Mouse (Mus musculus): Measurements from ENCODE around the gene Atpaf2. TPM values are rescaled to one million over a fixed set of nuclear protein-coding genes. Genes with fewer than 3 reads are reported as not detected.
A peak's percentile ranks its signal among the peaks of the same experiment; 100 is the strongest.

Gene Atpaf2
- 33.6 and 48.0 TPM in 2 replicates for total RNA-seq (2014; fragmentation: Nextera tagmentation)
- total RNA-seq (2017) = 71.2 and 71.6 TPM in 2 replicates
- polyA plus RNA-seq (2012) = 55.1 and 56.4 TPM in 2 replicates

DNA sequence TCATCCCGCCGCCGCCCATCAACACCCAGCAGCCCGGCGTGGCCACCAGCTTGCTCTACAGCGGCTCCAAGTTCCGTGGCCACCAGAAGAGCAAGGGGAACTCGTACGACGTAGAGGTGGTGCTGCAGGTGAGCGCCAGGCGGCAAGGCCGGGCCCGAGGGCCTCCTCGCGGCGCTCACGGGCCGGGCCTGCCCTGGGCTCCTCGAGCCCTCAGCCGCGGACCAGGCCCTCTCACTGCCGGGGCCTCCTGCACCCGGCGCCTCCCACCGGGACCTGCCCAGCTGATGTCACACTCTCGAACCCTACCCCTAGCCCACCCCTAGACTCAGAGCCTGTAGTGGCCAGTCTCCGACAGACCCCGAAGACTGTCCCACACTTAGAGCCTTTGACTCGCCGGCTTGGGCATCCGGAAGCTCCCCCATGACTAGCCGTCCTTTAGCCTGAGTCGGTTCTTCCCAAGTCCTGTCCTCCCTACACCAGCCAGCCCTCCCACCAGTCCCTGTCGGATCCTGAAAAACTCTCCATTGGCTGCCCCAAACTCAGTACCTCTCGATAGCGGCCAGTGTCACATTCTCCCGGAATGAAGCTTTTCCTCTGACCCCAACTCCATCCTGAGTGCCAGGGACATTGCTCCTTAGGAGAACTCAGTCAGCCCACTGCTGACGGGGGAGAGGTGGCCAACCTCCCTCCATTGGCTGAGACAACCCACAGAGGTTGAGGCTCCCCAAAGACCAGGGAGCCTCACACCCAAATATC, at the start of gene Atpaf2:
Gene Atpaf2 (minus strand): TSS at position 741 of the 756 bp plus-strand sequence.
- peaks cover 41% of the 10 kb centered on the region for H3K4me1 ChIP-seq (ENCODE audit: insufficient read depth, low read depth, low read length)
- ATAC-seq (ENCODE audit: extremely low read depth, insufficient number of reproducible peaks, low FRiP score, poor library complexity, severe bottlenecking) (no peak), DNase-seq (ENCODE audit: low spot score) (peak; percentile 13)
- no peak for TF ChIP-seq TAL1 (conservative IDR thresholded peaks at IDR 0.05; ENCODE audit: low read depth, low read length)
- no peak for TF ChIP-seq GATA2 (IDR thresholded peaks at IDR 0.05; ENCODE audit: borderline replicate concordance, low read depth, low read length)
- TF ChIP-seq POLR2AphosphoS5 (IDR thresholded peaks at IDR 0.05; ENCODE audit: insufficient replicate concordance, low read depth, low read length) = no peak
- no peak for TF ChIP-seq GATA1 (IDR thresholded peaks at IDR 0.05; ENCODE audit: borderline replicate concordance, low read length)
- TF ChIP-seq CTCF (IDR thresholded peaks at IDR 0.05; ENCODE audit: low read depth, low read length) = no peak
- H3K27me3 ChIP-seq (ENCODE audit: insufficient read depth, low read length) = no peaks in the 10 kb centered on the region
- peaks cover 33% of the 10 kb centered on the region for H3K36me3 ChIP-seq (replicated peaks)
- peak within 1 kb of the TSS; percentile 91 for H3K4me3 ChIP-seq (ENCODE audit: low read depth, low read length)
- H3K9me3 ChIP-seq (replicated peaks) = no peaks in the 10 kb centered on the region

DNA sequence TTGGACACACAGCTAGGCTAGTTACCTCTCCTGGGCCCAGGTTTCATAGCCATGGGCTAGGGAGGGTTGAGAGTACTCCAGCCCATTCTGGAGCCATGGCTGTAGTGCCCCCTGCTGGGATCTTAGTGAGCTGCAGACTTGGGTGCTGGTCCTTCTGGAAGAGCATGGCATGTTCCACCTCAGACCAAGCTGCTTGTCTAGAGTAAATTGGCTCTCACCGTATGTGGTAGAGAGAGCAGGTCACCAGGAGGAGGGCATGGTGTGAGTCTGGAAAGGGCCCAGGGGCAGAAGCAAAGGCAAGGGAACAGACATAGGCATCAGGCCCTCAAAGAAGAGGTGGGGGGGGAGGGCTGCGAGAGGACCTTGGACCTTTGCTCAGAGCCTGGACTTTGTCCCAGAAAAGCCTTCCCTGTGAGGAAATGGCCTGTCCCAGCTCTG, 47.7 kb upstream of the Atpaf2 start:
- no peak for TF ChIP-seq GATA1 (IDR thresholded peaks at IDR 0.05; ENCODE audit: borderline replicate concordance, low read length)
- no peak for TF ChIP-seq TAL1 (conservative IDR thresholded peaks at IDR 0.05; ENCODE audit: low read depth, low read length)
- no peak for TF ChIP-seq GATA2 (IDR thresholded peaks at IDR 0.05; ENCODE audit: borderline replicate concordance, low read depth, low read length)
- peak; percentile 77 for TF ChIP-seq CTCF (IDR thresholded peaks at IDR 0.05; ENCODE audit: low read depth, low read length)
- peak; percentile 20 for DNase-seq (ENCODE audit: low spot score)
- Histone ChIP-seq H3K27me3 (ENCODE audit: insufficient read depth, low read length) (no peaks in the 10 kb centered on the region), H3K4me3 (ENCODE audit: low read depth, low read length) (no peak overlapping the region), H3K9me3 (replicated peaks) (no peaks in the 10 kb centered on the region), H3K4me1 (ENCODE audit: insufficient read depth, low read depth, low read length) (no peaks in the 10 kb centered on the region), H3K36me3 (replicated peaks) (peaks cover 98% of the 10 kb centered on the region)
- ATAC-seq (ENCODE audit: extremely low read depth, insufficient number of reproducible peaks, low FRiP score, poor library complexity, severe bottlenecking) = no peak

DNA sequence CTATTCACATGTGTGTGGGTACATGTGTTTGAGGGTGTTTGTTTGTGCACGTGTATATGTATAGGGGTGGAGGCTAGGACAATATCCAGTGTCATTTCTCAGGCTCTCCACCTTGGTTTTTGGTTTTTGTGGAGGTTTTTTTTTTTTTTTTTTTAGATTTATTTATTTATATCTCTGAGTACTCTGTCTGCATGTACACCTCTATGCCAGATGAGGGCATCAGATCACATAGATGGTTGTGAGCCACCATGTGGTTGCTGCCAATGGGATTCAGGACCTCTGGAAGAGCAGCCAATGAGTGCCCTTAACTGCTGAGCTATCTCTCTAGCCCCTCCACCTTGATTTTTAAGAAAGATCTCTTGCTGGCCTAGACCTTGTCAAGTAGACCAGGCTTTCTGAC, 39.7 kb upstream of the Atpaf2 start:
- H3K9me3 ChIP-seq (replicated peaks) = no peaks in the 10 kb centered on the region
- H3K4me1 ChIP-seq (ENCODE audit: insufficient read depth, low read depth, low read length) = peaks cover 30% of the 10 kb centered on the region
- no peak for DNase-seq (ENCODE audit: low spot score)
- no peak for ATAC-seq (ENCODE audit: extremely low read depth, insufficient number of reproducible peaks, low FRiP score, poor library complexity, severe bottlenecking)
- TF ChIP-seq CTCF (IDR thresholded peaks at IDR 0.05; ENCODE audit: low read depth, low read length) (no peak), POLR2AphosphoS5 (IDR thresholded peaks at IDR 0.05; ENCODE audit: insufficient replicate concordance, low read depth, low read length) (no peak), TAL1 (conservative IDR thresholded peaks at IDR 0.05; ENCODE audit: low read depth, low read length) (no peak), GATA2 (IDR thresholded peaks at IDR 0.05; ENCODE audit: borderline replicate concordance, low read depth, low read length) (no peak), GATA1 (IDR thresholded peaks at IDR 0.05; ENCODE audit: borderline replicate concordance, low read length) (no peak)
- H3K27me3 ChIP-seq (ENCODE audit: insufficient read depth, low read length) = no peaks in the 10 kb centered on the region
- peaks cover 77% of the 10 kb centered on the region for H3K36me3 ChIP-seq (replicated peaks)
- H3K4me3 ChIP-seq (ENCODE audit: low read depth, low read length) = no peak overlapping the region

DNA sequence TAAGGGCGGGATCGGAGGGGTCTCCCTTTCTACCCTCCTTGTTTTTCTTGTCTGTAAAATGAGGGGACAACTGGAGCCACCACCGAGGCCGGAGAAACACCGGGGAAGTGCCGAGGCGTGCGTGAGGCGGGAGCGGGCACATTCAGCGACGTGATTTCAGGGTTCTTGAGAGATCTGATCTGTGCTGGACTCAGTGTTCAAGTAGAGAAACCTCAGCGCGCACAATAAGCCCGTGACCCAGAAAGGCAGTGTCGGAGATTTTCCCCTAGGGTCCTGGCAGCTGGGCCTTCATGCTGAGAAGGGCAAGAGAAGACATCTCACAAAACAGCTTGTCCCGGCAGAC, 36.5 kb upstream of the Atpaf2 start:
- no peak for ATAC-seq (ENCODE audit: extremely low read depth, insufficient number of reproducible peaks, low FRiP score, poor library complexity, severe bottlenecking)
- Histone ChIP-seq H3K27me3 (ENCODE audit: insufficient read depth, low read length) (no peaks in the 10 kb centered on the region), H3K9me3 (replicated peaks) (no peaks in the 10 kb centered on the region; the same call in 1 of the 2 replicates)

DNA sequence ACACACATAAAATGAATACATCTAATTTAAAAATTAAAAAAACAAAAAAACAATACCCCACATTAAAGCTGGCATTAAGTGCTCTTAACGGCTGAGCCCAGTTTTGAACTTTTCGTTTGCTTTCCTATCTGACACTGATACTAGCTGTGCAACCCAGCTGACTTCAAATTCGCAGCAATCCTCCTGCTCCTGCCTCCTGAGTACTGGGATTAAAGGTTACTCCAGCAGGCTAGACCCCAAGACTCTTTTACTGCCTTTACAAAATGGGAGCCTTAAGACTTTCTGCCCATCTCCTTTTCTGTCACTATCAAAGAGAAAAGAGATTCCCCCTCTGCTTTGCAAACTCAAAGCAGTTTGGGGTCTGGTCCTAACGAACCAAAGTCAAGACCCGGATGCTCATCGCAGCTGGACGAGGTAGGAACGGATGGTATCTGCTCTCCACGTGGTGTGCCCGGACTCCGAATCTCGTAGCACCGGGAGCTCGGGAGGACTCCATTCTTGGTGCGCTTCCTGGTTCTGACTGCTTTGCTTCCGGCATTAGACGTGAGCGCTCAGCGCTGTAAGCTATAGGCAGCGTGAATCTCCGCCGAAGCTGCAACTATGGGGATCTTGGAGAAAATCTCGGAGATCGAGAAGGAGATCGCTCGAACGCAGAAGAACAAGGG, 36.0 kb upstream of the Atpaf2 start, which contains the start of gene Drg2:
Gene Drg2 (plus strand): TSS at position 512 of the 665 bp plus-strand sequence.
- Histone ChIP-seq H3K27me3 (ENCODE audit: insufficient read depth, low read length) (no peaks in the 10 kb centered on the region), H3K4me1 (ENCODE audit: insufficient read depth, low read depth, low read length) (peaks cover 30% of the 10 kb centered on the region), H3K36me3 (replicated peaks) (peaks cover 43% of the 10 kb centered on the region), H3K4me3 (ENCODE audit: low read depth, low read length) (peak within 1 kb of the TSS; percentile 80), H3K9me3 (replicated peaks) (no peaks in the 10 kb centered on the region; the same call in 1 of the 2 replicates)
- TF ChIP-seq CTCF (IDR thresholded peaks at IDR 0.05; ENCODE audit: low read depth, low read length) (no peak), GATA2 (IDR thresholded peaks at IDR 0.05; ENCODE audit: borderline replicate concordance, low read depth, low read length) (no peak), GATA1 (IDR thresholded peaks at IDR 0.05; ENCODE audit: borderline replicate concordance, low read length) (no peak), POLR2AphosphoS5 (IDR thresholded peaks at IDR 0.05; ENCODE audit: insufficient replicate concordance, low read depth, low read length) (no peak), TAL1 (conservative IDR thresholded peaks at IDR 0.05; ENCODE audit: low read depth, low read length) (no peak)
- ATAC-seq (ENCODE audit: extremely low read depth, insufficient number of reproducible peaks, low FRiP score, poor library complexity, severe bottlenecking) (peak; percentile 76), DNase-seq (ENCODE audit: low spot score) (peak; percentile 83)

More for the DNA sequence above, 36.5 kb upstream of the Atpaf2 start:
- Histone ChIP-seq H3K36me3 (replicated peaks) (peaks cover 46% of the 10 kb centered on the region), H3K4me1 (ENCODE audit: insufficient read depth, low read depth, low read length) (peaks cover 30% of the 10 kb centered on the region), H3K4me3 (ENCODE audit: low read depth, low read length) (peak overlapping the region; percentile 80)
- TF ChIP-seq POLR2AphosphoS5 (IDR thresholded peaks at IDR 0.05; ENCODE audit: insufficient replicate concordance, low read depth, low read length) (no peak), GATA2 (IDR thresholded peaks at IDR 0.05; ENCODE audit: borderline replicate concordance, low read depth, low read length) (no peak), CTCF (IDR thresholded peaks at IDR 0.05; ENCODE audit: low read depth, low read length) (no peak), TAL1 (conservative IDR thresholded peaks at IDR 0.05; ENCODE audit: low read depth, low read length) (no peak), GATA1 (IDR thresholded peaks at IDR 0.05; ENCODE audit: borderline replicate concordance, low read length) (no peak)
- DNase-seq (ENCODE audit: low spot score) = no peak

DNA sequence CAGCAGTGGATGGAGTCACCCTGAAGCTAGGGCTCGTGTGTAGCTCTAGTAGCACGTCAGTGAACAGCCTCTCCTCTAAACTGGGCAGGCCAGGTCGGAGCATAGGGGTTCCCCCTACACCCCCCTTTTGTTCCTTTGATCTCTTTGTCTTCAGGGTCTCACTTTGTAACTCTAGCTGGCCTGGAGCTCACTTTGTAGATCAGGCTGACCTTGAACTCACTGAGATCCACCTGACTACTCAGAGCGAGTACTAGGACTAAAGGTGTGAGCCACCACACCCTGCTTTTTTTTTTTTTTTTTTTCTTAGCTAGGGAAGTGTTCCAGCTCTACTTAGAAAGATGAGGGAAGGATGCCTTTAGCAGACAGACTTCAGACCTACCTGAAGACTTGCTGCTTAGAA, 25.8 kb upstream of the Atpaf2 start:
- no peak for ATAC-seq (ENCODE audit: extremely low read depth, insufficient number of reproducible peaks, low FRiP score, poor library complexity, severe bottlenecking)
- Histone ChIP-seq H3K36me3 (replicated peaks) (peaks cover 58% of the 10 kb centered on the region), H3K4me3 (ENCODE audit: low read depth, low read length) (no peak overlapping the region), H3K9me3 (replicated peaks) (no peaks in the 10 kb centered on the region), H3K4me1 (ENCODE audit: insufficient read depth, low read depth, low read length) (no peaks in the 10 kb centered on the region), H3K27me3 (ENCODE audit: insufficient read depth, low read length) (no peaks in the 10 kb centered on the region)
- no peak for DNase-seq (ENCODE audit: low spot score)
- no peak for TF ChIP-seq POLR2AphosphoS5 (IDR thresholded peaks at IDR 0.05; ENCODE audit: insufficient replicate concordance, low read depth, low read length)
- no peak for TF ChIP-seq GATA1 (IDR thresholded peaks at IDR 0.05; ENCODE audit: borderline replicate concordance, low read length)
- TF ChIP-seq CTCF (IDR thresholded peaks at IDR 0.05; ENCODE audit: low read depth, low read length) = no peak
- TF ChIP-seq GATA2 (IDR thresholded peaks at IDR 0.05; ENCODE audit: borderline replicate concordance, low read depth, low read length) = no peak
- no peak for TF ChIP-seq TAL1 (conservative IDR thresholded peaks at IDR 0.05; ENCODE audit: low read depth, low read length)

Data from G1E (cell line).